Mouse (Mus musculus): Measurements from ENCODE around the gene Gm4969. TPM values are rescaled to one million over a fixed set of nuclear protein-coding genes. Genes with fewer than 3 reads are reported as not detected.
A peak's percentile ranks its signal among the peaks of the same experiment; 100 is the strongest.

The Gm4969 gene
- polyA plus RNA-seq, 1 experiment from 2014 or later: 9.5 TPM

DNA sequence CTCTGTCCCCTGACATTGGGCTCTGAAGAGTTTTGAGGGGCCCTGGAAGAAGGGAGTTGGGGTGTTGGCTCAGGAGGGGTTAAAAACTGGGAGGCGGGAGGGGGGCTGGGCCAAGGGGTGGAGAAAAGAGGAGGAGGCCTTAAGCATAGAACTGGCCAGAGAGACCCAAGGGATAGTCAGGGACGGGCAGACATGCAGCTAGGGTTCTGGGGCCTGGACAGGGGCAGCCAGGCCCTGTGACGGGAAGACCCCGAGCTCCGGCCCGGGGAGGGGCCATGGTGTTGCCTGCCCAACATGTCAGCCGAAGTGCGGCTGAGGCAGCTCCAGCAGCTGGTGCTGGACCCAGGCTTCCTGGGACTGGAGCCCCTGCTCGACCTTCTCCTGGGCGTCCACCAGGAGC is 34.5 kb downstream of the Gm4969 start, which contains the start of gene Dmpk:
TSS of gene Dmpk (plus strand) at position 149 of the 400 bp plus-strand sequence.
- 49% methylated on average over 10 of the region's 10 CpGs for WGBS
- H3K27ac ChIP-seq (ENCODE audit: low read length): no peak within 1 kb of the TSS
- no peak within 1 kb of the TSS for H3K4me2 ChIP-seq (ENCODE audit: low read length)
- H3K4me3 ChIP-seq (ENCODE audit: low read depth, low read length): no peak within 1 kb of the TSS
- 0 out of 2 replicates have a peak, but pooled peaks have one; percentile 6 for ATAC-seq
- H3K4me1 ChIP-seq (ENCODE audit: control insufficient read depth, insufficient read depth, low read length): no peaks in the 10 kb centered on the region
- H3K36me3 ChIP-seq (ENCODE audit: control insufficient read depth, insufficient read depth, low read length): peaks cover 28% of the 10 kb centered on the region
- no peaks in the 10 kb centered on the region for H3K9me3 ChIP-seq (replicated peaks; ENCODE audit: control insufficient read depth, low read length, poor library complexity, severe bottlenecking)
- H3K27me3 ChIP-seq (ENCODE audit: control insufficient read depth, insufficient read depth, low read depth, low read length): no peaks in the 10 kb centered on the region
- no peak within 1 kb of the TSS for H3K9ac ChIP-seq (ENCODE audit: low read depth, low read length)

DNA sequence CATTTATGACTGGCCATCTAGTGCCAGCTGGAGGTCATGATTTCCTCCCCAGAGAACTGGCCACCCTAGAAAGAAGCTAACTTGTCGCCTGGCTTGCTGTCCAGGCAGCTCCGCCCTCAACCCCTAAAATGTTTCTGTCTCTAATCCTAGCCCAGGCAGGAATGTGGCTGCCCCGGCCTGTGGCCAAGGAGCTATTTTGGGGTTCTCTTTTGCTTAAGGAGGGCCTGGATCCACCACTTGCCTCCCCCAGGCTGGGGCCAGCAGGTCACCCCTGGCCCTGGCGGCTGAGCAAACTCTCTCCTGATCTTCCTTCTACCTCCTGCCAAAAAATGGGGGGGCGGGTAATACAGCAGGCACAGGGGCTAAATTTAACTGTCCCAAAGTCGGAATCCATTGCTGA is 35.1 kb downstream of the Gm4969 start:
- Histone ChIP-seq H3K4me2 (ENCODE audit: low read length) (no peak overlapping the region), H3K27ac (ENCODE audit: low read length) (no peak overlapping the region), H3K4me1 (ENCODE audit: control insufficient read depth, insufficient read depth, low read length) (peaks cover 1% of the 10 kb centered on the region; the same call in 1 of the 2 replicates), H3K36me3 (ENCODE audit: control insufficient read depth, insufficient read depth, low read length) (peaks cover 33% of the 10 kb centered on the region), H3K9ac (ENCODE audit: low read depth, low read length) (no peak overlapping the region), H3K9me3 (replicated peaks; ENCODE audit: control insufficient read depth, low read length, poor library complexity, severe bottlenecking) (no peaks in the 10 kb centered on the region), H3K4me3 (ENCODE audit: low read depth, low read length) (no peak overlapping the region), H3K27me3 (ENCODE audit: control insufficient read depth, insufficient read depth, low read depth, low read length) (no peaks in the 10 kb centered on the region)
- ATAC-seq: no peak
- WGBS: 60% methylated on average over 6 of the region's 6 CpGs

DNA sequence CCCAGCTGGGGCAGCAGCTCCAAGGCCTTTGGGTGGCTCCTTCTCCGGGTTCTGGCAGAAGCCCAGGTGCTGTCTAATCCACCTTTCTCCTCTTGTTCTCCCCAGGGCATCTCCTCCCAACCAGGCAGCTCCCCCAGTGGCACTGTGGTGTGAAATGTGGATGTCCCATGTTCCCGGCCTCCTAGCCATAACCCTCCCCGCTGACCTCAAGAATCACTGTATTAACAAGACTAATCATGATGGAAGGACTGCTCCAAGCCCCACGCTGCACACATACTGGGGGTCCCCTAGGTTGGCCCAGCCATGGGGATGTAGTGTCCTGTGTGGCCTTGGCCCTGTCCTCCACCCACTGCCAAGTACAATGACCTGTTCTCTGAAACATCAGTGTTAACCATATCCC is 36.0 kb downstream of the Gm4969 start:
- Histone ChIP-seq H3K4me3 (ENCODE audit: low read depth, low read length) (no peak overlapping the region), H3K4me1 (ENCODE audit: control insufficient read depth, insufficient read depth, low read length) (peaks cover 10% of the 10 kb centered on the region), H3K36me3 (ENCODE audit: control insufficient read depth, insufficient read depth, low read length) (peaks cover 34% of the 10 kb centered on the region), H3K9me3 (replicated peaks; ENCODE audit: control insufficient read depth, low read length, poor library complexity, severe bottlenecking) (no peaks in the 10 kb centered on the region), H3K4me2 (ENCODE audit: low read length) (no peak overlapping the region), H3K27ac (ENCODE audit: low read length) (no peak overlapping the region), H3K27me3 (ENCODE audit: control insufficient read depth, insufficient read depth, low read depth, low read length) (no peaks in the 10 kb centered on the region), H3K9ac (ENCODE audit: low read depth, low read length) (no peak overlapping the region)
- no peak for ATAC-seq
- 85% methylated on average over 4 of the region's 4 CpGs for whole genome bisulfite sequencing

GRCm38 (mm10) chr7:19080451-19080950 is 37.7 kb downstream of the Gm4969 start:
- Histone ChIP-seq H3K9me3 (replicated peaks; ENCODE audit: control insufficient read depth, low read length, poor library complexity, severe bottlenecking) (no peaks in the 10 kb centered on the region), H3K27me3 (ENCODE audit: control insufficient read depth, insufficient read depth, low read depth, low read length) (no peaks in the 10 kb centered on the region), H3K27ac (ENCODE audit: low read length) (no peak overlapping the region), H3K4me2 (ENCODE audit: low read length) (no peak overlapping the region), H3K36me3 (ENCODE audit: control insufficient read depth, insufficient read depth, low read length) (peaks cover 34% of the 10 kb centered on the region), H3K4me1 (ENCODE audit: control insufficient read depth, insufficient read depth, low read length) (peaks cover 17% of the 10 kb centered on the region), H3K9ac (ENCODE audit: low read depth, low read length) (no peak overlapping the region), H3K4me3 (ENCODE audit: low read depth, low read length) (no peak overlapping the region)
- 90% methylated on average over 19 of the region's 19 CpGs for WGBS
- ATAC-seq: no peak

DNA sequence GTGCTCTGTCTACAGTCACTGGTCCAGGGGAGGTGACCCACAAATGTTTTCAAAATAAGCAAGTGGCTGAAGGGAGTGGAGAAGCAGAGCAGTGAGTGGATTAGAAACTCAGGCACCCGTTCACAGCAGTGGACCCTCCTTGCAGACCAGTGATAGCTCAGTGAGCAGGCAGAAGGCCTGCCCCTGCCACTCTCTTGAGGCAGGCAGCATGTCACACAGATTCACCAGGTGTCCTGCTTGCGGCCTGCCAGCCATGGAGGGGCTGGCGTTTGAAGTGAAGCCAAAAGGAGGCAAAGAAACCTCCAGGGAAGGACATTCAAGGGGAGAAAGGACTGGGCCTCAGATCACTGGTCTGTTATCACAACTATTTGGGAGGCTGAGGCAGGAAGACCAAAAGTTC is 39.4 kb downstream of the Gm4969 start:
- WGBS: 80% methylated on average over 3 of the region's 3 CpGs
- H3K4me1 ChIP-seq (ENCODE audit: control insufficient read depth, insufficient read depth, low read length): peaks cover 22% of the 10 kb centered on the region
- no peaks in the 10 kb centered on the region for H3K27me3 ChIP-seq (ENCODE audit: control insufficient read depth, insufficient read depth, low read depth, low read length)
- no peak overlapping the region for H3K9ac ChIP-seq (ENCODE audit: low read depth, low read length)
- H3K27ac ChIP-seq (ENCODE audit: low read length): no peak overlapping the region
- no peak overlapping the region for H3K4me3 ChIP-seq (ENCODE audit: low read depth, low read length)
- H3K4me2 ChIP-seq (ENCODE audit: low read length): no peak overlapping the region
- ATAC-seq: no peak
- H3K36me3 ChIP-seq (ENCODE audit: control insufficient read depth, insufficient read depth, low read length): peaks cover 34% of the 10 kb centered on the region
- no peaks in the 10 kb centered on the region for H3K9me3 ChIP-seq (replicated peaks; ENCODE audit: control insufficient read depth, low read length, poor library complexity, severe bottlenecking)

- WGBS: 75% methylated on average over 14 of the region's 14 CpGs
- H3K4me1 ChIP-seq (ENCODE audit: control insufficient read depth, insufficient read depth, low read length): peaks cover 22% of the 10 kb centered on the region
- H3K9ac ChIP-seq (ENCODE audit: low read depth, low read length): peak overlapping the region; percentile 98
Measured at GRCm38 (mm10) chr7:19077761-19078160, 40.4 kb downstream of the Gm4969 start.

GRCm38 (mm10) chr7:19076586-19076991 is 41.6 kb downstream of the Gm4969 start:
- peak overlapping the region; percentile 95 for H3K4me2 ChIP-seq (ENCODE audit: low read length)
- H3K4me3 ChIP-seq (ENCODE audit: low read depth, low read length): peak overlapping the region; percentile 100
- peak; percentile 2; the same call in 1 of the 2 replicates for ATAC-seq
- peak overlapping the region; percentile 98 for H3K9ac ChIP-seq (ENCODE audit: low read depth, low read length)
- peaks cover 22% of the 10 kb centered on the region for H3K4me1 ChIP-seq (ENCODE audit: control insufficient read depth, insufficient read depth, low read length)
- under 1% methylated on average over 22 of the region's 22 CpGs for WGBS
- peak overlapping the region; percentile 83 for H3K27ac ChIP-seq (ENCODE audit: low read length)
- no peaks in the 10 kb centered on the region for H3K9me3 ChIP-seq (replicated peaks; ENCODE audit: control insufficient read depth, low read length, poor library complexity, severe bottlenecking)
- peaks cover 26% of the 10 kb centered on the region for H3K36me3 ChIP-seq (ENCODE audit: control insufficient read depth, insufficient read depth, low read length)
- H3K27me3 ChIP-seq (ENCODE audit: control insufficient read depth, insufficient read depth, low read depth, low read length): no peaks in the 10 kb centered on the region

More at GRCm38 (mm10) chr7:19077761-19078160, 40.4 kb downstream of the Gm4969 start:
- H3K27ac ChIP-seq (ENCODE audit: low read length): no peak overlapping the region
- peaks cover 34% of the 10 kb centered on the region for H3K36me3 ChIP-seq (ENCODE audit: control insufficient read depth, insufficient read depth, low read length)
- ATAC-seq: no peak
- H3K4me3 ChIP-seq (ENCODE audit: low read depth, low read length): no peak overlapping the region
- peak overlapping the region; percentile 95 for H3K4me2 ChIP-seq (ENCODE audit: low read length)
- H3K9me3 ChIP-seq (replicated peaks; ENCODE audit: control insufficient read depth, low read length, poor library complexity, severe bottlenecking): no peaks in the 10 kb centered on the region
- H3K27me3 ChIP-seq (ENCODE audit: control insufficient read depth, insufficient read depth, low read depth, low read length): no peaks in the 10 kb centered on the region

DNA sequence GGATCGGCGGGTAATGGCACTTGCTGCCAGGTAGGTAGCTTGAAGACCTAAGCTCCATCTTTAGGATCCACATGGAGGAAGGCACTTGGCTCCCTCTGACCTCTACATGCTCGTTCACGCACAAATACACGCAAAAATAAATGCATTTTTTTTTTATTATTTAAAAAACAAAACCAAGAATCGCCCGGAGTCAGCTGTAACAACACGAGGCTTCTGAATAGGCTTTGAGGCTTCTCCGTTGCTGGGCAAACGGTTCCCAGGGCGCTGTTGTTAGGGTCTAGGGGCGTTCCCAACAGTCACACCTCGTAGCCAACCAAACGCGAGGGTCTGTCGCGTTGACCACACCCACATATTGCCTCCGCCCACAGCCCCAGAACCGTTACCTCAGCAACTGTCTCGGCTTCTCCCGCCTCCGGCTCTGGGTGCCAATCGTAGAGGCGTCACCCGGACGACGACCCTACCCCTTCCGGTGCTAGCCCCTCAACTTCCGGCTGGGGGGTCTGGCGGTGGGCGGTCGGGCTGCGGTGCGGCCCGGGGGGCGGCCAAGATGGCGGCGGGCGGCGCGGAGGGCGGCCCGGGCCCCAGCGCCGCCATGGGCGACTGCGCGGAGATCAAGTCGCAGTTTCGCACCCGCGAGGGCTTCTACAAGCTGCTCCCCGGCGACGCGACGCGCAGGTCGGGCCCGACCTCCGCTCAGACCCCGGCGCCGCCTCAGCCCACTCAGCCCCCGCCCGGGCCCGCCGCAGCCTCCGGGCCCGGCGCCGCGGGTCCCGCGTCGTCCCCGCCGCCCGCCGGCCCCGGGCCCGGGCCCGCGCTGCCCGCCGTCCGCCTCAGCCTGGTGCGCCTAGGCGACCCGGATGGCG is 42.2 kb downstream of the Gm4969 start, which contains the start of gene Dmwd:
TSS of gene Dmwd (plus strand) at position 505 of the 863 bp plus-strand sequence.
- Histone ChIP-seq H3K4me1 (ENCODE audit: control insufficient read depth, insufficient read depth, low read length) (peaks cover 22% of the 10 kb centered on the region), H3K4me2 (ENCODE audit: low read length) (peak within 1 kb of the TSS; percentile 95), H3K27ac (ENCODE audit: low read length) (peak within 1 kb of the TSS; percentile 83), H3K4me3 (ENCODE audit: low read depth, low read length) (peak within 1 kb of the TSS; percentile 100), H3K9ac (ENCODE audit: low read depth, low read length) (peak within 1 kb of the TSS; percentile 98), H3K36me3 (ENCODE audit: control insufficient read depth, insufficient read depth, low read length) (peaks cover 20% of the 10 kb centered on the region), H3K9me3 (replicated peaks; ENCODE audit: control insufficient read depth, low read length, poor library complexity, severe bottlenecking) (no peaks in the 10 kb centered on the region), H3K27me3 (ENCODE audit: control insufficient read depth, insufficient read depth, low read depth, low read length) (no peaks in the 10 kb centered on the region)
- ATAC-seq: peak; percentile 97
- WGBS: under 1% methylated on average over 50 of the region's 91 CpGs

DNA sequence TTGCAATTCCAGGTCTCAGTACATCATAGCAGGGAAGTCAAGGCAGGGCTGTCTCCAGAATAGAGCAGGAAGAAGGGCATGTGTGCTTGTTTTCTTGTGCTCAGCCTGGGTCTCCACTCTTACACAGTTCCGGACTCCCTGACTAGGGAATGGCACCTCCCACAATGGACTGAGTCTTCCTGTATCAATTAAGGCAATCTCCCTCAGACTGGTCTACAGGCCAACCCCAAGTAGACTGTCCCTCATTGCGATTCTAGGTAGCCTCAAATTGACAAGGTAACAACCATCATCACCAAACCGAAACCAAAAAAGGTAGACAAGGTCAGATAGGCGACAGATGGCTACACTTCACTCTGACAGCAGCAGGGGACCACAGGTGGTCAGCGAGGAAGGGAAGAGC is 42.9 kb downstream of the Gm4969 start:
- Histone ChIP-seq H3K9ac (ENCODE audit: low read depth, low read length) (peak overlapping the region; percentile 57), H3K9me3 (replicated peaks; ENCODE audit: control insufficient read depth, low read length, poor library complexity, severe bottlenecking) (no peaks in the 10 kb centered on the region), H3K4me1 (ENCODE audit: control insufficient read depth, insufficient read depth, low read length) (peaks cover 22% of the 10 kb centered on the region), H3K36me3 (ENCODE audit: control insufficient read depth, insufficient read depth, low read length) (peaks cover 13% of the 10 kb centered on the region), H3K4me3 (ENCODE audit: low read depth, low read length) (peak overlapping the region; percentile 100), H3K27me3 (ENCODE audit: control insufficient read depth, insufficient read depth, low read depth, low read length) (no peaks in the 10 kb centered on the region), H3K4me2 (ENCODE audit: low read length) (peak overlapping the region; percentile 77), H3K27ac (ENCODE audit: low read length) (peak overlapping the region; percentile 72)
- WGBS: 61% methylated on average over 5 of the region's 5 CpGs
- peak; percentile 21; the same call in 1 of the 2 replicates for ATAC-seq
